Mouse (Mus musculus): Measurements from ENCODE around the gene B3galnt1. TPM values are rescaled to one million over a fixed set of nuclear protein-coding genes. Genes with fewer than 3 reads are reported as not detected.

Gene B3galnt1
- total RNA-seq (2015) (0.41 and 0.42 TPM in 2 replicates), total RNA-seq (2017) (0.65 and 1.7 TPM in 2 replicates)

- peak; percentile 86 for ATAC-seq (ENCODE audit: poor library complexity, severe bottlenecking)
Observed at GRCm38 (mm10) chr3:69598261-69599165, at the start of gene B3galnt1. B3galnt1 (minus strand) TSS chr3:69598960.

GRCm38 (mm10) chr3:69634521-69634920 lies 35.8 kb upstream of the B3galnt1 start:
- no peak for ATAC-seq (ENCODE audit: poor library complexity, severe bottlenecking)

- peak; percentile 49; the same call in 1 of the 2 replicates for ATAC-seq (ENCODE audit: poor library complexity, severe bottlenecking)
Observed at GRCm38 (mm10) chr3:69633706-69634420, 35.1 kb upstream of the B3galnt1 start.

- ATAC-seq (ENCODE audit: poor library complexity, severe bottlenecking) = no peak
Observed at GRCm38 (mm10) chr3:69626963-69627590, 28.3 kb upstream of the B3galnt1 start.

- ATAC-seq (ENCODE audit: poor library complexity, severe bottlenecking) = no peak
Observed at GRCm38 (mm10) chr3:69626213-69626962, 27.6 kb upstream of the B3galnt1 start.

- ATAC-seq (ENCODE audit: poor library complexity, severe bottlenecking) = no peak
Observed at GRCm38 (mm10) chr3:69624182-69624581, 25.4 kb upstream of the B3galnt1 start.

- ATAC-seq (ENCODE audit: poor library complexity, severe bottlenecking) = no peak
Observed at GRCm38 (mm10) chr3:69607909-69608308, 9.1 kb upstream of the B3galnt1 start.

GRCm38 (mm10) chr3:69607468-69607867 lies 8.7 kb upstream of the B3galnt1 start:
- ATAC-seq (ENCODE audit: poor library complexity, severe bottlenecking) = no peak

GRCm38 (mm10) chr3:69606923-69607322 lies 8.2 kb upstream of the B3galnt1 start:
- no peak for ATAC-seq (ENCODE audit: poor library complexity, severe bottlenecking)

- peak; percentile 28; the same call in 1 of the 2 replicates for ATAC-seq (ENCODE audit: poor library complexity, severe bottlenecking)
Observed at GRCm38 (mm10) chr3:69599166-69599500, 373 bp upstream of the B3galnt1 start.

GRCm38 (mm10) chr3:69597816-69598215 lies 944 bp downstream of the B3galnt1 start:
- no peak for ATAC-seq (ENCODE audit: poor library complexity, severe bottlenecking)

- no peak for ATAC-seq (ENCODE audit: poor library complexity, severe bottlenecking)
Observed at GRCm38 (mm10) chr3:69597211-69597610, 1.5 kb downstream of the B3galnt1 start.

- ATAC-seq (ENCODE audit: poor library complexity, severe bottlenecking) = no peak
Observed at GRCm38 (mm10) chr3:69596116-69596515, 2.6 kb downstream of the B3galnt1 start.

- no peak for ATAC-seq (ENCODE audit: poor library complexity, severe bottlenecking)
Observed at GRCm38 (mm10) chr3:69594071-69594470, 4.7 kb downstream of the B3galnt1 start.

- ATAC-seq (ENCODE audit: poor library complexity, severe bottlenecking) = no peak
Observed at GRCm38 (mm10) chr3:69593426-69593825, 5.3 kb downstream of the B3galnt1 start.

- ATAC-seq (ENCODE audit: poor library complexity, severe bottlenecking) = no peak
Observed at GRCm38 (mm10) chr3:69588101-69588760, 10.5 kb downstream of the B3galnt1 start.

GRCm38 (mm10) chr3:69583798-69584197 lies 15.0 kb downstream of the B3galnt1 start:
- no peak for ATAC-seq (ENCODE audit: poor library complexity, severe bottlenecking)

GRCm38 (mm10) chr3:69578791-69579190 lies 20.0 kb downstream of the B3galnt1 start:
- no peak for ATAC-seq (ENCODE audit: poor library complexity, severe bottlenecking)

GRCm38 (mm10) chr3:69576715-69577114 lies 22.0 kb downstream of the B3galnt1 start:
- ATAC-seq (ENCODE audit: poor library complexity, severe bottlenecking) = no peak

GRCm38 (mm10) chr3:69575577-69575976 lies 23.2 kb downstream of the B3galnt1 start:
- ATAC-seq (ENCODE audit: poor library complexity, severe bottlenecking) = no peak

Measured in megakaryocyte, adult 5-6 weeks (primary cell).